Mouse (Mus musculus): ENCODE measurements around the gene Iqck.

- TF ChIP-seq CTCF (IDR thresholded peaks at IDR 0.05; ENCODE audit: low read depth) = no peak
- TF ChIP-seq EP300 (IDR thresholded peaks at IDR 0.05; ENCODE audit: low read depth) = no peak
Observed at GRCm38 (mm10) chr7:118995671-118996070, 140.1 kb downstream of the Iqck start.

Data from heart, postnatal 0 days (tissue).